Mouse (Mus musculus) intestine, embryonic 14.5 days (tissue): ENCODE measurements at regions not wholly inside any gene's neighbourhood (a gene's known extent, or its start where the extent isn't known, plus 50 kb on each side); places are given as distances from the start of the nearest gene placed in this dataset.
A peak's percentile ranks its signal among the peaks of the same experiment; 100 is the strongest.

Source experiments
- ATAC-seq: fragments of 200-750 bp; cut with Nextera tagmentation; replicated peaks from 2 replicates; pipeline ENCODE4 v1.8.0; 2017; ENCODE audit warnings: low read depth, moderate number of reproducible peaks, moderate TSS enrichment, moderate library complexity; ENCODE audit not compliant: low FRiP score, low TSS enrichment
- DNase-seq: peaks from one replicate; pipeline ENCODE4 v3.0.0-alpha.2; 2018; ENCODE audit warnings: low spot score
- H3K27ac ChIP-seq: fragments of 300-500 bp; sonication (generic); 2 replicates; pipeline ENCODE4 v1.5.1; 2014; ENCODE audit warnings: low read depth, mild to moderate bottlenecking, control low read depth
- H3K27me3 ChIP-seq: fragments of 300-500 bp; sonication (generic); replicated peaks from 2 replicates; pipeline ENCODE4 v1.6.1; 2014; ENCODE audit warnings: low read length, control low read depth; ENCODE audit not compliant: control insufficient read depth, insufficient read depth
- H3K36me3 ChIP-seq: fragments of 300-500 bp; sonication (generic); 2 replicates; pipeline ENCODE4 v1.6.1; 2014; ENCODE audit warnings: low read length, control low read depth; ENCODE audit not compliant: control insufficient read depth, insufficient read depth
- H3K4me1 ChIP-seq: fragments of 300-500 bp; sonication (generic); replicated peaks from 2 replicates; pipeline ENCODE4 v1.6.1; 2014; ENCODE audit warnings: low read length, control low read depth, mixed read lengths; ENCODE audit not compliant: control insufficient read depth, insufficient read depth
- H3K4me2 ChIP-seq: fragments of 300-500 bp; sonication (generic); 2 replicates; pipeline ENCODE4 v1.6.1; 2014; ENCODE audit warnings: low read length
- H3K4me3 ChIP-seq: fragments of 300-500 bp; sonication (generic); 2 replicates; pipeline ENCODE4 v1.5.1; 2014; ENCODE audit warnings: low read depth, low read length, control low read depth, mixed read lengths
- H3K9ac ChIP-seq: fragments of 300-500 bp; sonication (generic); 2 replicates; pipeline ENCODE4 v1.6.1; 2014; ENCODE audit warnings: mild to moderate bottlenecking, low read length
- H3K9me3 ChIP-seq: fragments of 300-500 bp; sonication (generic); 2 replicates; pipeline ENCODE4 v1.6.1; 2016; ENCODE audit warnings: low read length, control low read depth; ENCODE audit not compliant: control insufficient read depth
- WGBS: fragments of 180-500 bp; shearing (Covaris S2); extraction: QIAGEN DNeasy Blood & Tissue Kit; methylation state at CpG from one replicate; pipeline ENCODE4 v1.1.7; 2014; 5-methylcytosine and 5-hydroxymethylcytosine counted together

DNA sequence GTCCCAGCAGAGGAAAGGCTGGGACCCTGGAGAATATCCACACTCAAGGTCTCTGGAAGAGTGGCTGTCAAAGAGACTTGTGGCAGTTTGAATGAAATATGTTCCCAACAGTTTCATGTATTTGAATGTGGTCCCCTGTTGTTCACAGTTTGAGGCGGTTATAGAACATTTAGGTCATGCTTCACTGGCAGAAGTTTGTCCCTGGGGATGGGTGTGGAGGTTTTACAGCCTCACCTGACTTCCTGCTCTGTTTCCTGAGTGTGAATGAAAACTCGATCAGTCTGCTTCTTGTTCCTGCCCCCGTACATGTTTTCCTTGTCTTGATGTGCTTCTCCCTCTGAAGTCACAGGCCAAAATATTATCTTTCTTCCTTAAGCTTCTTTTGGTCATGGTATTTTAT, 277.4 kb upstream of the Vstm2b start:
- DNase-seq (no peak), ATAC-seq (no peak)
- Histone ChIP-seq H3K27me3 (no peaks in the 10 kb centered on the region), H3K9ac (no peak overlapping the region), H3K36me3 (no peaks in the 10 kb centered on the region), H3K4me2 (no peak overlapping the region), H3K4me1 (no peaks in the 10 kb centered on the region), H3K27ac (no peak overlapping the region), H3K4me3 (no peak overlapping the region), H3K9me3 (no peaks in the 10 kb centered on the region)
- WGBS = 65% methylated on average over 3 of the region's 3 CpGs

DNA sequence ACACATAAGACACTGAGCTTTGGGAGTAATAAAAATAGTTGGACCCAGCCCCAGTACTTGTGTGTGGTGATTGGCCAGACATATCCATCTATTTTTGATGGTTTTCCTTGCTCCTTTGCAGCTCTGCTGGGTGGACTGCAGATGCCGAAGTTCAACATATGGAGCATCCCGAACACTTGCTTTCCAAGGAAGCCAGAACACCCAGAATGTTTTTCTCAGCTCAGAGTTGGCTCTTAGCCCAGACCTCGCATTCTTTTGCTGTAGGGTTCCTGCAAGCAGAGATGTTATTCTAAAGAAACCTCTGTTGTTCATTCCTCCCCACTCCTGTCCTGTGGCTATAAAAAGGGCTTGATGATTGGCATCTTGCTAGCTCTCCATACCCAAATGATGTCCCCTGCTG, 275.3 kb upstream of the Vstm2b start:
- no peak overlapping the region for H3K4me2 ChIP-seq
- no peaks in the 10 kb centered on the region for H3K4me1 ChIP-seq
- H3K36me3 ChIP-seq = no peaks in the 10 kb centered on the region
- no peaks in the 10 kb centered on the region for H3K9me3 ChIP-seq
- no peaks in the 10 kb centered on the region for H3K27me3 ChIP-seq
- 28% methylated on average over 3 of the region's 3 CpGs for WGBS
- ATAC-seq = no peak
- peak; percentile 61 for DNase-seq
- no peak overlapping the region for H3K27ac ChIP-seq
- H3K4me3 ChIP-seq = no peak overlapping the region
- H3K9ac ChIP-seq = no peak overlapping the region

DNA sequence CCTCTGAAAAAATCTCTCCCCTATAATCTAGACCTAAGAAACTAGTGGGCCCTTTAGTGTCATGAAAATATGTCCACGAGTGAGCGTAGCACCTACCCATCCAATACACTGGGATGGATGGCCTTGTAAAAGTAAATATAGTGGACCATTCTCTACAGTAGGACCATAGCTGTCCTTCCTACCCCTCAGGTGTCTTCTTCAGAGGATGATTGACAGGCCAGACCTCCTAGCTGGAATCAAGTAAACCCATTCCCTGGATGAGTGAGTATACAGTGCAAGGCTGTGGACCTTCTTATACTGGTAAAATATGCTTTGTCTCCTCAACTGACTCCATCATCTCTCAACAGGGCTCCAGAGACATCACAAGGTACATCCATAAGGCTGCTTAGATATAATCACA, 274.8 kb upstream of the Vstm2b start:
- no peak for ATAC-seq
- Histone ChIP-seq H3K27me3 (no peaks in the 10 kb centered on the region), H3K4me3 (no peak overlapping the region), H3K4me2 (no peak overlapping the region), H3K27ac (no peak overlapping the region), H3K36me3 (no peaks in the 10 kb centered on the region), H3K9ac (no peak overlapping the region), H3K9me3 (no peaks in the 10 kb centered on the region), H3K4me1 (no peaks in the 10 kb centered on the region)
- 89% methylated on average over 2 of the region's 2 CpGs for WGBS
- no peak for DNase-seq

- Histone ChIP-seq H3K4me1 (no peaks in the 10 kb centered on the region), H3K9me3 (no peaks in the 10 kb centered on the region), H3K9ac (no peak overlapping the region), H3K27me3 (no peaks in the 10 kb centered on the region), H3K27ac (no peak overlapping the region), H3K4me3 (no peak overlapping the region), H3K36me3 (no peaks in the 10 kb centered on the region), H3K4me2 (no peak overlapping the region)
- no peak for DNase-seq
- 86% methylated on average over 3 of the region's 3 CpGs for WGBS
- ATAC-seq = no peak
Observed at GRCm38 (mm10) chr7:40636369-40636768, 261.8 kb upstream of the Vstm2b start.

GRCm38 (mm10) chr7:40654982-40655381, 243.1 kb upstream of the Vstm2b start:
- H3K27ac ChIP-seq = no peak overlapping the region
- no peaks in the 10 kb centered on the region for H3K27me3 ChIP-seq
- 87% methylated on average over 7 of the region's 7 CpGs for WGBS
- H3K4me2 ChIP-seq = no peak overlapping the region
- no peaks in the 10 kb centered on the region for H3K36me3 ChIP-seq
- no peaks in the 10 kb centered on the region for H3K9me3 ChIP-seq
- ATAC-seq (no peak), DNase-seq (no peak)
- H3K4me3 ChIP-seq = no peak overlapping the region
- no peaks in the 10 kb centered on the region for H3K4me1 ChIP-seq
- no peak overlapping the region for H3K9ac ChIP-seq

- 79% methylated on average over 2 of the region's 2 CpGs for WGBS
- Histone ChIP-seq H3K9ac (no peak overlapping the region), H3K27ac (no peak overlapping the region), H3K4me2 (no peak overlapping the region), H3K27me3 (no peaks in the 10 kb centered on the region), H3K36me3 (no peaks in the 10 kb centered on the region), H3K4me3 (no peak overlapping the region), H3K9me3 (no peaks in the 10 kb centered on the region), H3K4me1 (no peaks in the 10 kb centered on the region)
- DNase-seq (no peak), ATAC-seq (no peak)
Observed at GRCm38 (mm10) chr7:40655391-40655790, 242.7 kb upstream of the Vstm2b start.

DNA sequence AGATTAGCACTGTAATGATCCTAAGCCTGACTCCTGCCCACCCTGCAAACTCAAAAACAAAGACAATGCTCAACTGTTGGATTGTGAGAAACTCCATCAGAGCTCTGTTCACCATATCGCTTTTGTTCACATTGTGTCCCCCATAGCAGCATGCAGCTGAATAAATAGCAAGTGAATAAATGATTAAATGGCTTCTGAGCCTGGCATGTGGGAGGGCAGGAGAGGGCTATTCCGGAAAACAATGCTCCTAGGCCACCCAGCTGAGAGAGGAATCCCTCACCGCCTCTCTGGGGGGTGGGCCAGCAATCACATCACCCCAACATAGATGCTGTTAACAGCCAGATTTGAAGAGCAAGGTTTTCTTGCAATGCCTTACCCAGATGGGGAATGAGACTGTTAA, 238.5 kb upstream of the Vstm2b start:
- H3K36me3 ChIP-seq = no peaks in the 10 kb centered on the region
- H3K27me3 ChIP-seq = no peaks in the 10 kb centered on the region
- no peaks in the 10 kb centered on the region for H3K4me1 ChIP-seq
- ATAC-seq = no peak
- no peak for DNase-seq
- H3K4me2 ChIP-seq = no peak overlapping the region
- no peak overlapping the region for H3K27ac ChIP-seq
- H3K9me3 ChIP-seq = no peaks in the 10 kb centered on the region
- no peak overlapping the region for H3K9ac ChIP-seq
- WGBS = 41% methylated on average over 3 of the region's 3 CpGs
- no peak overlapping the region for H3K4me3 ChIP-seq

- H3K4me1 ChIP-seq = no peaks in the 10 kb centered on the region
- no peak for ATAC-seq
- 52% methylated on average over 7 of the region's 7 CpGs for WGBS
- H3K9ac ChIP-seq = no peak overlapping the region
- no peaks in the 10 kb centered on the region for H3K36me3 ChIP-seq
- no peak overlapping the region for H3K4me3 ChIP-seq
- no peak overlapping the region for H3K27ac ChIP-seq
- no peak for DNase-seq
- no peaks in the 10 kb centered on the region for H3K27me3 ChIP-seq
- no peaks in the 10 kb centered on the region for H3K9me3 ChIP-seq
- no peak overlapping the region for H3K4me2 ChIP-seq
Observed at GRCm38 (mm10) chr7:40663781-40664180, 234.3 kb upstream of the Vstm2b start.

GRCm38 (mm10) chr7:40666625-40667024, 231.5 kb upstream of the Vstm2b start:
- DNase-seq (no peak), ATAC-seq (no peak)
- Histone ChIP-seq H3K36me3 (no peaks in the 10 kb centered on the region), H3K9ac (no peak overlapping the region), H3K4me2 (no peak overlapping the region), H3K27ac (no peak overlapping the region), H3K27me3 (no peaks in the 10 kb centered on the region), H3K4me3 (no peak overlapping the region), H3K4me1 (no peaks in the 10 kb centered on the region), H3K9me3 (no peaks in the 10 kb centered on the region)
- 71% methylated on average over 5 of the region's 5 CpGs for WGBS
